Mouse (Mus musculus) megakaryocyte, embryonic 14.5 days (primary cell): ENCODE results near the gene Alg11. TPM values are rescaled to one million over a fixed set of nuclear protein-coding genes. Genes with fewer than 3 reads are reported as not detected.

Source experiments
- H3K27me3 ChIP-seq: replicated peaks from 2 replicates; pipeline ENCODE3; 2012; ENCODE audit warnings: inconsistent platforms
- H3K36me3 ChIP-seq: replicated peaks from 2 replicates; pipeline ENCODE3; 2012; ENCODE audit warnings: low read length, inconsistent platforms, mixed read lengths
- H3K4me1 ChIP-seq: 2 replicates; pipeline ENCODE4 v1.6.1; 2012; ENCODE audit warnings: inconsistent platforms
- H3K4me3 ChIP-seq: replicated peaks from 2 replicates; pipeline ENCODE3; 2012; ENCODE audit warnings: moderate library complexity, mild to moderate bottlenecking, inconsistent platforms
- H3K9me3 ChIP-seq: 2 replicates; pipeline ENCODE4 v1.6.1; 2012; ENCODE audit warnings: inconsistent platforms
- FLI1 ChIP-seq: IDR thresholded peaks from 2 replicates; pipeline ENCODE4 v1.6.1; 2012; ENCODE audit warnings: low read length, inconsistent platforms, mixed read lengths
- GATA1 ChIP-seq: IDR thresholded peaks from 3 replicates; pipeline ENCODE4 v1.6.1; 2012; ENCODE audit warnings: mixed read lengths, low read length, inconsistent platforms, borderline replicate concordance
- polyA plus RNA-seq: library from polyadenylated mRNA; stranded (reverse); fragments of >175 nt; gene quantifications from 2 replicates; pipeline ENCODE4 v1.2.3, GENCODE M21; 2012; ENCODE audit warnings: low replicate concordance; ENCODE audit not compliant: insufficient read depth

The Alg11 gene
- polyA plus RNA-seq, 1 experiment: 0.22 TPM

GRCm38 (mm10) chr8:22039468-22040152, 20.9 kb upstream of the Alg11 start:
- Histone ChIP-seq H3K4me1 (peaks cover 4% of the 10 kb centered on the region; the same call in 1 of the 2 replicates), H3K9me3 (peaks cover 3% of the 10 kb centered on the region; the same call in 1 of the 2 replicates), H3K4me3 (no peak overlapping the region), H3K36me3 (no peaks in the 10 kb centered on the region), H3K27me3 (peaks cover 17% of the 10 kb centered on the region)
- TF ChIP-seq GATA1 (no peak), FLI1 (no peak)

GRCm38 (mm10) chr8:22040153-22040509, 20.4 kb upstream of the Alg11 start:
- Histone ChIP-seq H3K9me3 (peaks cover 3% of the 10 kb centered on the region; the same call in 1 of the 2 replicates), H3K4me1 (peaks cover 4% of the 10 kb centered on the region; the same call in 1 of the 2 replicates), H3K36me3 (no peaks in the 10 kb centered on the region), H3K4me3 (no peak overlapping the region), H3K27me3 (peaks cover 17% of the 10 kb centered on the region)
- TF ChIP-seq FLI1: no peak
- TF ChIP-seq GATA1: no peak

- Histone ChIP-seq H3K27me3 (peaks cover 17% of the 10 kb centered on the region), H3K4me3 (no peak overlapping the region), H3K36me3 (no peaks in the 10 kb centered on the region), H3K9me3 (0 out of 2 replicates have a peak, but pooled peaks cover 3% of the 10 kb centered on the region), H3K4me1 (peaks cover 4% of the 10 kb centered on the region; the same call in 1 of the 2 replicates)
- TF ChIP-seq FLI1 (no peak), GATA1 (no peak)
These were observed 18.0 kb upstream of the Alg11 start for GRCm38 (mm10) chr8:22042515-22042914.

GRCm38 (mm10) chr8:22043706-22044105, 16.8 kb upstream of the Alg11 start:
- peaks cover 15% of the 10 kb centered on the region for H3K27me3 ChIP-seq
- no peak overlapping the region for H3K4me3 ChIP-seq
- H3K4me1 ChIP-seq: peaks cover 8% of the 10 kb centered on the region
- 0 out of 2 replicates have a peak, but pooled peaks cover 3% of the 10 kb centered on the region for H3K9me3 ChIP-seq
- no peaks in the 10 kb centered on the region for H3K36me3 ChIP-seq
- TF ChIP-seq FLI1 (no peak), GATA1 (no peak)

GRCm38 (mm10) chr8:22047699-22048464, 12.6 kb upstream of the Alg11 start:
- peaks cover 2% of the 10 kb centered on the region for H3K27me3 ChIP-seq
- peaks cover 3% of the 10 kb centered on the region; the same call in 1 of the 2 replicates for H3K4me1 ChIP-seq
- no peaks in the 10 kb centered on the region for H3K9me3 ChIP-seq
- H3K4me3 ChIP-seq: no peak overlapping the region
- no peak for TF ChIP-seq GATA1
- TF ChIP-seq FLI1: no peak
- H3K36me3 ChIP-seq: no peaks in the 10 kb centered on the region

GRCm38 (mm10) chr8:22054674-22055491, 5.6 kb upstream of the Alg11 start:
- H3K36me3 ChIP-seq: no peaks in the 10 kb centered on the region
- peaks cover 47% of the 10 kb centered on the region for H3K27me3 ChIP-seq
- H3K4me3 ChIP-seq: no peak overlapping the region
- no peak for TF ChIP-seq FLI1
- TF ChIP-seq GATA1: no peak
- peaks cover 5% of the 10 kb centered on the region for H3K4me1 ChIP-seq
- H3K9me3 ChIP-seq: no peaks in the 10 kb centered on the region

- Histone ChIP-seq H3K4me1 (peaks cover 7% of the 10 kb centered on the region), H3K4me3 (no peak overlapping the region), H3K36me3 (no peaks in the 10 kb centered on the region), H3K27me3 (peaks cover 50% of the 10 kb centered on the region), H3K9me3 (no peaks in the 10 kb centered on the region)
- TF ChIP-seq GATA1 (no peak), FLI1 (no peak)
These were observed 5.0 kb upstream of the Alg11 start for GRCm38 (mm10) chr8:22055492-22055877.

- Histone ChIP-seq H3K4me3 (no peak overlapping the region), H3K4me1 (peaks cover 13% of the 10 kb centered on the region)
- TF ChIP-seq FLI1: no peak
- TF ChIP-seq GATA1: no peak
These were observed 3.7 kb upstream of the Alg11 start for GRCm38 (mm10) chr8:22056850-22057249.

GRCm38 (mm10) chr8:22058368-22058767, 2.2 kb upstream of the Alg11 start:
- Histone ChIP-seq H3K9me3 (no peaks in the 10 kb centered on the region), H3K4me1 (peaks cover 15% of the 10 kb centered on the region), H3K36me3 (peaks cover 16% of the 10 kb centered on the region), H3K27me3 (peaks cover 49% of the 10 kb centered on the region), H3K4me3 (no peak overlapping the region)
- TF ChIP-seq GATA1 (no peak), FLI1 (no peak)

More at GRCm38 (mm10) chr8:22056850-22057249, 3.7 kb upstream of the Alg11 start:
- Histone ChIP-seq H3K36me3 (peaks cover under 1% of the 10 kb centered on the region), H3K9me3 (no peaks in the 10 kb centered on the region), H3K27me3 (peaks cover 49% of the 10 kb centered on the region)
